Mouse (Mus musculus): ENCODE results near the gene Ankrd6.

Ankrd6 gene

GRCm38 (mm10) chr4:32951035-32951940 lies 647 bp upstream of the Ankrd6 start:
- no peak for DNase-seq (ENCODE audit: low read depth)

GRCm38 (mm10) chr4:32948696-32949095 lies 1.9 kb downstream of the Ankrd6 start:
- DNase-seq (ENCODE audit: low read depth) = no peak

GRCm38 (mm10) chr4:32947631-32948030 lies 3.0 kb downstream of the Ankrd6 start:
- DNase-seq (ENCODE audit: low read depth) = no peak

- DNase-seq (ENCODE audit: low read depth) = no peak
Measured at GRCm38 (mm10) chr4:32940984-32941383, 9.7 kb downstream of the Ankrd6 start.

GRCm38 (mm10) chr4:32939964-32940363 lies 10.7 kb downstream of the Ankrd6 start:
- peak; percentile 50 for DNase-seq (ENCODE audit: low read depth)

- DNase-seq (ENCODE audit: low read depth) = peak; percentile 25
Measured at GRCm38 (mm10) chr4:32939521-32939920, 11.1 kb downstream of the Ankrd6 start.

- DNase-seq (ENCODE audit: low read depth) = no peak
Measured at GRCm38 (mm10) chr4:32936762-32937341, 13.8 kb downstream of the Ankrd6 start.

GRCm38 (mm10) chr4:32932056-32932455 lies 18.6 kb downstream of the Ankrd6 start:
- no peak for DNase-seq (ENCODE audit: low read depth)

GRCm38 (mm10) chr4:32929750-32930149 lies 20.9 kb downstream of the Ankrd6 start:
- DNase-seq (ENCODE audit: low read depth) = no peak

GRCm38 (mm10) chr4:32928692-32929448 lies 21.8 kb downstream of the Ankrd6 start:
- DNase-seq (ENCODE audit: low read depth) = no peak

GRCm38 (mm10) chr4:32923891-32924294 lies 26.7 kb downstream of the Ankrd6 start:
- DNase-seq (ENCODE audit: low read depth) = no peak

- DNase-seq (ENCODE audit: low read depth) = no peak
Measured at GRCm38 (mm10) chr4:32923436-32923835, 27.2 kb downstream of the Ankrd6 start.

GRCm38 (mm10) chr4:32922871-32923270 lies 27.8 kb downstream of the Ankrd6 start:
- no peak for DNase-seq (ENCODE audit: low read depth)

- DNase-seq (ENCODE audit: low read depth) = no peak
Measured at GRCm38 (mm10) chr4:32920863-32921262, 29.8 kb downstream of the Ankrd6 start.

GRCm38 (mm10) chr4:32918571-32918970 lies 32.1 kb downstream of the Ankrd6 start:
- no peak for DNase-seq (ENCODE audit: low read depth)

GRCm38 (mm10) chr4:32916689-32917385 lies 33.8 kb downstream of the Ankrd6 start:
- DNase-seq (ENCODE audit: low read depth) = no peak

GRCm38 (mm10) chr4:32915928-32916327 lies 34.7 kb downstream of the Ankrd6 start:
- DNase-seq (ENCODE audit: low read depth) = no peak

GRCm38 (mm10) chr4:32909996-32910395 lies 40.6 kb downstream of the Ankrd6 start:
- DNase-seq (ENCODE audit: low read depth) = no peak

- DNase-seq (ENCODE audit: low read depth) = no peak
Measured at GRCm38 (mm10) chr4:32909241-32909979, 41.2 kb downstream of the Ankrd6 start.

GRCm38 (mm10) chr4:32907631-32908030 lies 43.0 kb downstream of the Ankrd6 start:
- DNase-seq (ENCODE audit: low read depth) = no peak

GRCm38 (mm10) chr4:32906627-32907026 lies 44.0 kb downstream of the Ankrd6 start:
- DNase-seq (ENCODE audit: low read depth) = peak; percentile 89
